Mouse (Mus musculus) retina, embryonic 14.5 days (tissue): ENCODE results near the gene Aldh5a1.

Experiments
- DNase-seq: peaks from one replicate; pipeline ENCODE4 v3.0.0-alpha.2; 2015; ENCODE audit warnings: low spot score

Aldh5a1 gene

GRCm38 (mm10) chr13:24866430-24867402, 70.7 kb downstream of the Aldh5a1 start:
- no peak for DNase-seq

- DNase-seq = peak; percentile 43
Observed at GRCm38 (mm10) chr13:24862520-24862919, 74.9 kb downstream of the Aldh5a1 start.

GRCm38 (mm10) chr13:24862021-24862420, 75.4 kb downstream of the Aldh5a1 start:
- no peak for DNase-seq

- no peak for DNase-seq
Observed at GRCm38 (mm10) chr13:24861084-24861483, 76.4 kb downstream of the Aldh5a1 start.

GRCm38 (mm10) chr13:24859115-24859514, 78.3 kb downstream of the Aldh5a1 start:
- DNase-seq = no peak
